15 mouse cellular contexts compared by ENCODE assay signal in the genomic region with DNA sequence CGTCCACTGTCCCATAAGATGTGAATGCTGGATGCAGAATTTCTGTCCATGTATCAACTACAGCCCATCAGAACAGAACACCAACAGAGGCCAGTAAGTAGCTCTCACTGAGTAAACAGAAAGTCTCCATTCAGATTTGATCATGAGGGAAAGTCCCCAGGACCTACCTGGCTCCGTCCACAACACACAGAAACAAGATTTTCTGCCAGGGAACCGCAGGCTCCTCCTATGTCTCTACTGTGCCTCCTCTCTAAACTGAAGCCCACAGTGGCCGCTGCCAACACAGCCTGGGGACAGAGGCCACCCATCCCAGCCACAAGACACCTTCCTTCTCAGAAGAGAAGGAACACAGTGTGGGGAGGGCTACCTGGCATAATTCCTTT. TPM values are rescaled to one million over a fixed set of nuclear protein-coding genes. Genes with fewer than 3 reads are reported as not detected.
DNase-seq lines count a peak whose midpoint lies in the region; ATAC-seq and TF ChIP-seq lines count a peak whose summit lies in the region.
"Had no signal": no experiment of that assay in that cellular context is flagged by ENCODE, and none has a peak within 500 bp of the region (broad histone marks: within the 10 kb centered on the region; RNA-seq: fewer than 3 reads in every experiment).

No protein-coding gene starts in this region.

- H3K36me3 ChIP-seq in heart, embryonic 11.5 days (ENCODE audit: control insufficient read depth, insufficient read depth, low read length) = no peaks in the 10 kb centered on the region
- no peaks in the 10 kb centered on the region for H3K36me3 ChIP-seq in lung, embryonic 14.5 days (ENCODE audit: insufficient read depth)
- H3K36me3 ChIP-seq in intestine, embryonic 15.5 days = no peaks in the 10 kb centered on the region
- no peaks in the 10 kb centered on the region for H3K36me3 ChIP-seq in stomach, embryonic 14.5 days (ENCODE audit: control insufficient read depth, insufficient read depth, low read length)
- H3K36me3 ChIP-seq: embryonic facial prominence, embryonic 13.5 days; forebrain, embryonic 10.5 days; midbrain, embryonic 15.5 days had no signal

- H3K9ac ChIP-seq in heart, embryonic 11.5 days (ENCODE audit: low read depth, low read length) = no peak overlapping the region
- no peak overlapping the region for H3K9ac ChIP-seq in lung, embryonic 14.5 days
- no peak overlapping the region for H3K9ac ChIP-seq in intestine, embryonic 15.5 days
- H3K9ac ChIP-seq in stomach, embryonic 14.5 days (replicated peaks; ENCODE audit: low read depth, low read length) = no peak overlapping the region
- H3K9ac ChIP-seq: embryonic facial prominence, embryonic 13.5 days; midbrain, embryonic 15.5 days had no signal

- peaks cover 19% of the 10 kb centered on the region for H3K4me1 ChIP-seq in heart, embryonic 11.5 days (ENCODE audit: control insufficient read depth, insufficient read depth, low read length)
- no peaks in the 10 kb centered on the region for H3K4me1 ChIP-seq in lung, embryonic 14.5 days (ENCODE audit: insufficient read depth)
- peaks cover 16% of the 10 kb centered on the region for H3K4me1 ChIP-seq in intestine, embryonic 15.5 days (replicated peaks)
- H3K4me1 ChIP-seq in stomach, embryonic 14.5 days (ENCODE audit: control insufficient read depth, insufficient read depth, low read length) = peaks cover 8% of the 10 kb centered on the region; the same call in 1 of the 2 replicates

- no peaks in the 10 kb centered on the region for H3K9me3 ChIP-seq in heart, embryonic 11.5 days (replicated peaks; ENCODE audit: control insufficient read depth, low read length)
- H3K9me3 ChIP-seq in lung, embryonic 14.5 days (ENCODE audit: low read depth, low read length) = no peaks in the 10 kb centered on the region
- no peaks in the 10 kb centered on the region for H3K9me3 ChIP-seq in intestine, embryonic 15.5 days
- H3K9me3 ChIP-seq in stomach, embryonic 14.5 days (ENCODE audit: control insufficient read depth, low read depth, low read length) = no peaks in the 10 kb centered on the region
- H3K9me3 ChIP-seq: embryonic facial prominence, embryonic 13.5 days; forebrain, embryonic 10.5 days; midbrain, embryonic 15.5 days had no signal

- peak overlapping the region; percentile 21; the same call in 1 of the 2 replicates for H3K4me2 ChIP-seq in heart, embryonic 11.5 days
- H3K4me2 ChIP-seq in lung, embryonic 14.5 days = no peak overlapping the region
- no peak overlapping the region for H3K4me2 ChIP-seq in intestine, embryonic 15.5 days (replicated peaks)
- no peak overlapping the region for H3K4me2 ChIP-seq in stomach, embryonic 14.5 days (replicated peaks; ENCODE audit: low read depth, low read length)
- H3K4me2 ChIP-seq: embryonic facial prominence, embryonic 13.5 days; midbrain, embryonic 15.5 days had no signal

- 59% methylated on average over 4 of the region's 4 CpGs for WGBS in heart, embryonic 11.5 days (ENCODE audit: insufficient replicate concordance)
- 43% methylated on average over 4 of the region's 4 CpGs for WGBS in lung, embryonic 14.5 days
- 33% methylated on average over 4 of the region's 4 CpGs for WGBS in intestine, embryonic 15.5 days
- 59% methylated on average over 4 of the region's 4 CpGs for WGBS in stomach, embryonic 14.5 days

- no peak for TF ChIP-seq CTCF in lung, embryonic 14.5 days (IDR thresholded peaks at IDR 0.05; ENCODE audit: low read depth)

- DNase-seq in heart, postnatal 25 days (ENCODE audit: low spot score) = no peak
- no peak for DNase-seq in lung, embryonic 14.5 days
- no peak for DNase-seq in lung, postnatal 10 days
- DNase-seq in left cerebral cortex, adult 18-20 months (ENCODE audit: low spot score in 2 of 2) = no peak
- no peak for DNase-seq in c-Kit-positive CD71-positive TER-119-positive erythroid progenitor cells, embryonic 14.5 days (ENCODE audit: low spot score)
- DNase-seq: cerebellum, postnatal 36 days; heart, adult 2 months had no signal

- 0 out of 2 replicates have a peak overlapping the region, but pooled peaks have one; percentile 7 for H3K27ac ChIP-seq in heart, embryonic 11.5 days (ENCODE audit: low read depth, low read length)
- peak overlapping the region; percentile 44; the same call in 1 of the 2 replicates for H3K27ac ChIP-seq in lung, embryonic 14.5 days (ENCODE audit: low read depth)
- peak overlapping the region; percentile 36; the same call in 1 of the 2 replicates for H3K27ac ChIP-seq in intestine, embryonic 15.5 days
- H3K27ac ChIP-seq in stomach, embryonic 14.5 days (ENCODE audit: low read length) = peak overlapping the region; percentile 33; the same call in 1 of the 2 replicates
- H3K27ac ChIP-seq: embryonic facial prominence, embryonic 13.5 days; forebrain, embryonic 10.5 days; heart, adult 2 months; left cerebral cortex, adult 2 months; midbrain, embryonic 15.5 days had no signal

- intact Hi-C loops in heart, postnatal 25 days (cut with DNase I) = no loop called here

- no peaks in the 10 kb centered on the region for H3K27me3 ChIP-seq in heart, embryonic 11.5 days (ENCODE audit: control insufficient read depth, insufficient read depth, low read length)
- H3K27me3 ChIP-seq in lung, embryonic 14.5 days (ENCODE audit: insufficient read depth, low read length) = no peaks in the 10 kb centered on the region
- no peaks in the 10 kb centered on the region for H3K27me3 ChIP-seq in intestine, embryonic 15.5 days (replicated peaks)
- no peaks in the 10 kb centered on the region for H3K27me3 ChIP-seq in stomach, embryonic 14.5 days (ENCODE audit: control insufficient read depth, insufficient read depth, low read length)
- H3K27me3 ChIP-seq: embryonic facial prominence, embryonic 13.5 days; midbrain, embryonic 15.5 days had no signal

- no peak for ATAC-seq in heart, embryonic 11.5 days (replicated peaks; ENCODE audit: insufficient number of reproducible peaks, low FRiP score, low TSS enrichment)
- ATAC-seq in lung, embryonic 14.5 days (ENCODE audit: insufficient read depth) = no peak
- ATAC-seq in intestine, embryonic 15.5 days = peak; percentile 31
- 0 out of 2 replicates have a peak, but pooled peaks have one; percentile 43 for ATAC-seq in stomach, embryonic 14.5 days (ENCODE audit: insufficient number of reproducible peaks, insufficient read depth, low FRiP score, low read depth)
- ATAC-seq: hindbrain, embryonic 16.5 days; midbrain, embryonic 15.5 days had no signal

- H3K4me3 ChIP-seq in heart, embryonic 11.5 days (ENCODE audit: low read depth, low read length) = no peak overlapping the region
- H3K4me3 ChIP-seq in lung, embryonic 14.5 days (ENCODE audit: low read depth, low read length) = no peak overlapping the region
- no peak overlapping the region for H3K4me3 ChIP-seq in intestine, embryonic 15.5 days (replicated peaks)
- no peak overlapping the region for H3K4me3 ChIP-seq in stomach, embryonic 14.5 days (ENCODE audit: low read depth, low read length)
- H3K4me3 ChIP-seq: embryonic facial prominence, embryonic 13.5 days; forebrain, embryonic 10.5 days; heart, adult 2 months; left cerebral cortex, adult 2 months; midbrain, embryonic 15.5 days had no signal

RNA-seq across cellular contexts. Expression of gene St14, which starts 11.1 kb away (rescaled TPM):
- 0.63 and 0.96 TPM in 2 replicates for polyA plus RNA-seq in heart, embryonic 11.5 days (2014; fragmentation: Nextera tagmentation; extraction: Ambion mirVana)
- total RNA-seq in heart, postnatal 25 days (2021) = under 1 TPM; 0.18 to 0.22 TPM
- polyA plus RNA-seq in lung, embryonic 14.5 days (2014; fragmentation: Nextera tagmentation; extraction: Ambion mirVana) = 35.5 and 42.1 TPM in 2 replicates
- polyA plus RNA-seq in intestine, embryonic 15.5 days (2015; fragmentation: Nextera tagmentation; extraction: Ambion mirVana) = 73.9 and 82.5 TPM in 2 replicates
- polyA plus RNA-seq in stomach, embryonic 14.5 days (2014; fragmentation: Nextera tagmentation; extraction: Ambion mirVana) = 46.9 and 50.0 TPM in 2 replicates
- 1 to 10 TPM; 1.1 to 1.2 TPM for total RNA-seq in left cerebral cortex, adult 18-20 months (2021)

Comparison
In these comparisons a context has a peak if more than half of its experiments do, and no peak if none do; other contexts are left out.
1. ATAC-seq: peak in intestine, embryonic 15.5 days (single experiment) and stomach, embryonic 14.5 days (single experiment); none in heart, embryonic 11.5 days (single experiment) and lung, embryonic 14.5 days (single experiment).
2. RNA of gene St14, which starts 11.1 kb away (polyA plus RNA-seq): 73.9 to 82.5 TPM in intestine, embryonic 15.5 days, 46.9 to 50.0 TPM in stomach, embryonic 14.5 days and 35.5 to 42.1 TPM in lung, embryonic 14.5 days; 0.63 to 0.96 TPM in heart, embryonic 11.5 days; every median in the first group is over 10 times any median in the second.
3. Peak in every context shown above with its lines, with median percentiles within 50 percentile points of each other: H3K27ac ChIP-seq.